Mouse (Mus musculus): ENCODE results near the gene Mark3. TPM values are rescaled to one million over a fixed set of nuclear protein-coding genes. Genes with fewer than 3 reads are reported as not detected.

The Mark3 gene
- total RNA-seq (2021) = 100 to 1,000 TPM; 108 to 110 TPM
- long read RNA-seq, experiment 1, full-length matches to known transcripts = 51 of 74 reads
- long read RNA-seq, experiment 1, partial matches to known transcripts = 8 of 74 reads
- long read RNA-seq, experiment 1, other reads (novel, unspliced or antisense) = 15 of 74 reads
- long read RNA-seq, experiment 2, full-length matches to known transcripts = 64 of 101 reads
- long read RNA-seq, experiment 2, partial matches to known transcripts = 11 of 101 reads
- long read RNA-seq, experiment 2, other reads (novel, unspliced or antisense) = 26 of 101 reads

DNA sequence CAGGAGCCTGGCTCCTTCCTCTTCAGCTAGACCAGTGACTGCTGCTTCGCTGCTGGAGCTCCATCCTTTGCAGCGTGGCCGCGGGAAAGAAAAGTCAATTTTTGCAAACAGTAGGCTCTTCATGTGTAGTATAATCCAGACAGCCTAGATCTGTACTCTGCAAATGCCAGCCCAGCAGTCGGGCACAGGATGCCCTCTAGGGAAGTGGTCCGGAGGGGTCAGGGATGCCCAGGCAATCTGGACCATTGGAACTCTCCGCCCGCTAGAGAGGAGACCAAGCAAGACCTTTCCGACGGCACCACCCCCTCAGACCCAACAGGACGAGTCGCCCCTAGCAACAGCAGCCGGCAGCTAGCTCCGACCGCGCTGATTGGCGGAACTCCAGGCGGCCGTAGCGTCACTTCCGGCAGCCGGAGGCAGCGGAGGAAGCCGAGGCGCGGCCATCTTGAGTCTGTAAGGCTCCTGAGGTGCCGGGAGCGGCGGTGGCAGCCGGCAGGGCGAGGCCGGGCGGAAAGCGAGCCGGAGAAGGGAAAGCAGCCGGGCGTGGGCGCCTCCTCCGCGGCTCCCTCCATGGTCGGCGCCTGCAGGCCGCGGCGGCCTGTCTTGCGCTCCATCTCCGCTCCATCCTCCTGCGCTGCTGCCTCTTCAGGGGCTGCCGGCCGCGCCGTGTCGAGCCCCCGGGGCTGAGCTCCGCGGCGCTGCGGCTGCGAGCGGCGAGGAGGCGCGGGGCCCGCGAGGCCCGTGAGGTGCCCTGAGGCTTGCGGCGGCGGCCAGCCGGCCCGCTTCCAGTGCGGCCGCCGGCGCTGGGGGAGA is at the start of gene Mark3:
Gene Mark3 (plus strand): TSS at position 450 of the 813 bp plus-strand sequence.
- DNase-seq (ENCODE audit: low spot score in 2 of 2) = peak; percentile 98 to 99
- H3K27ac ChIP-seq = peak within 1 kb of the TSS; percentile 98
- peak; percentile 10; the same call in 1 of the 2 replicates for TF ChIP-seq CTCF (conservative IDR thresholded peaks at IDR 0.05)
- peak within 1 kb of the TSS; percentile 74 for H3K4me3 ChIP-seq

DNA sequence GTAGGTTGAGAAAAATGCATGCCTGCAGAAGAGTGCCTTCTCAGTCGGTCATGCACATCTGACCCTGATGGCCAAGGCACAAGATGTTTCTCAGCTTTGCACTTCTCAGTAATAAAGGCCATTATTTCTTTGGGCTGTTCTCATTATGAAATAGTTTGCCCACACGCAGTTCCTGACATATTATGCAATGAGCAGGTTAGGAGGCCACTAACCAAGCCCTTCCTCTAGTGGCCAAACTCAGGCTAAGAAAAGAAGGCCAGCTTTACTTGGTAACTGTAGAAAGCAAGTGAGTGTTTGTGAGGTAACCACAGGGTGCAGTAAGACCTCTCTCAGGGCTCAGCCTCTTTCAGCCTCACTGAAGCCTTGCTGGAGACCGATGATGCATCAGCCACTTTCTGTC is 49.4 kb upstream of the Mark3 start:
- no peak overlapping the region for H3K4me3 ChIP-seq
- TF ChIP-seq CTCF (conservative IDR thresholded peaks at IDR 0.05) = no peak
- H3K27ac ChIP-seq = no peak overlapping the region
- no peak for DNase-seq (ENCODE audit: low spot score in 2 of 2)

DNA sequence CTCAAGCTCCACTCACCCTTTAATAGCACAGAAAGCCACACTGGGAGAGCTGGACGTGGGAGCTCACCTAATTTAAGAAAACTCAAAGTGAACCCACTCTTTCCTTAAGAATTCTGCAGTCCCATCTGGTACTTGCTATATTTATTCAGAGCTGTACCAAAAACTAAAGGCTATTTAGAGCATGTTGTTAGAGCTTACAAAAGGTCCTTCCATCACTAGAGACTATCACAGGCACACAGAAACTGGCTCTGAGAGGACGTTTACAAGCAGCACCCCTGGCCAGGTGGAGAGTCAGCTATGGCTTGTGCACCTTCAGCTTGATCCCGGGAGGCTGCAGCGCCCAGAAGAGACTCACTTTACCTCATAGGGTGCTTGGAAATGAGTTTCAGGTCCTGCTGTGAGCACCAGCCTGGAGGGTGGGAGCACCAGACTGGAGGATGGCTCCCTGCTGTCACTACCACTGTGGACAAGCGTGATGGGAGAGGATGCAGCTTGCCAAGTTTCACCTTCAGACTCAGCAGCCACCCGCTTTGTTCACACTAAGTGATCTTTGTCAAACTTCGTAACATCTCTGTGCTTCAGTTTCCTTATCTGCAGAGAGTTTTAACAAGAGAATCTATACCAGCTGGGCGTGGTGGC is 46.6 kb upstream of the Mark3 start:
- H3K4me3 ChIP-seq = no peak overlapping the region
- H3K27ac ChIP-seq = peak overlapping the region; percentile 48; the same call in 1 of the 2 replicates
- peak in 1 of 2 experiments; percentile 37 for DNase-seq (ENCODE audit: low spot score in 2 of 2)
- TF ChIP-seq CTCF (conservative IDR thresholded peaks at IDR 0.05) = no peak

DNA sequence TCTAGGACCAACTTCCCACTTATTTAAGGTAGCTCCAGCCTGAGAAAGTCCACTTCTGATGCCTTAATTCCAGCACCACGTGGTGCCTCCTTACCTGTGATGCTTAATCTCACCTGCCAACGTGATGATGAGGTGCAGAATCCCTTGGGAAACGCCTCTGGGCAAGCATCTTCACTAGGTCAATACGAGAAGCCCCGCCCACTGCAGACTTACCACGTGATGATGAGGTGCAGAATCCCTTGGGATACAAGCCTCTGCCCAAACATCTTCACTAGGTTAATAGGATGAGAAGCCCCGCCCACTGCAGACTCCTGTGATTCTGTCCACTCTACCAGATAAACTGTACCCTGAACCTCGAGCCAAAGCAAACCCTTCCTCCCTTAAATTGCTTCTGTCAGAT is 45.1 kb upstream of the Mark3 start:
- no peak for DNase-seq (ENCODE audit: low spot score in 2 of 2)
- Histone ChIP-seq H3K4me3 (no peak overlapping the region), H3K27ac (no peak overlapping the region)
- TF ChIP-seq CTCF (conservative IDR thresholded peaks at IDR 0.05) = no peak

DNA sequence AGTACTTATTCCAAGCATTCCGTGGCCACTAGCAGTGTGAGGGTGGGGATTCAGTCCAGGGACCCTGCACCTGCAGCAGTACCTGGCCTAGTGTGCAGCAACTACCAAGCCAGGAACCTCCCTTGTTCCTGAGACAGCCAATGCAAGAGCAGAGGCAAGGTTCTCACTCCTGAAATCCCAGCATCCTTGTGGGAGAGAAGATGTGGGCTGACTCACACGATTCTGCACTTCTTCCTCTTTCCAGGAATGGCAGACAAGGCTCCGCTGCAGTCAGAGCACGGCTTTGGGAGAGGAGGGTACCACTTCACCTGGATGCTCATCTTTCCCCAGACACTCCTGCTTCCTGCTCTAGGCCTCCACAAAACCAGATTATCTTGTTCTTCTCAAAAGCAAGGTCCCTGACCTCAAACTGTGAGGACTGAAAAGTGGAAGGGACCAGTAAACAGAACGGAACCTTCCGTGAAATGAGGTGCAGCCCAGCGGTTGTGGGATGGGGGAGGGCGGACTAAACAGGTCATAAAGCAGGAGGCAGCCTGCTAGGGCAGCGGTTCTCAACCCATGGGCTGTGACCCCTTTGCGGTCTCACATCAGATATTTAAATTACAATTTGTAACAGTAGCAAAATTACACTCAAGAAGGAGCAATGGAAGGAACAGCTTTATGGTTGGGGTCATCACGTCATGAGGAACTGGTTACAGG is 41.1 kb upstream of the Mark3 start:
- Histone ChIP-seq H3K27ac (no peak overlapping the region), H3K4me3 (no peak overlapping the region)
- TF ChIP-seq CTCF (conservative IDR thresholded peaks at IDR 0.05) = no peak
- no peak for DNase-seq (ENCODE audit: low spot score in 2 of 2)

DNA sequence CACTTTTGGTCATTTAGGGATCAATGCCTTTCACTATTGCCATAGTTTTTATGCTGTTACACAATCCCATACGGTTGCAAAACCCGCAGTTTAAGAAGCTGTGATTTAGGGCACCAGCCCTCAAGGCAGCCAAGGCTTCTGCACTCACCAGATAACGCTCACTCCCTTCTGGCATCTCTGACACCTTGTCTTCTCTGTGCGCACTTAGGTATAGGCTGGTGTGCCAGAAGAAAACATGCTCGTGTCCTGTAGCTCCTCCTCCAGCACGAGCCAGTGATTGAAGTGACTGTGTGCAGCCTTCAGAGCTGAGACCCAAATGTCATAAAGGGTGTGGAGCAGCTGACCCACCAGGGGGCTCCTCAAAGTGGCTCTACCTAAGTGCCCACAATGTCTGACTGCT is 39.0 kb upstream of the Mark3 start:
- Histone ChIP-seq H3K4me3 (no peak overlapping the region), H3K27ac (no peak overlapping the region)
- DNase-seq (ENCODE audit: low spot score in 2 of 2) = no peak
- TF ChIP-seq CTCF (conservative IDR thresholded peaks at IDR 0.05) = no peak

DNA sequence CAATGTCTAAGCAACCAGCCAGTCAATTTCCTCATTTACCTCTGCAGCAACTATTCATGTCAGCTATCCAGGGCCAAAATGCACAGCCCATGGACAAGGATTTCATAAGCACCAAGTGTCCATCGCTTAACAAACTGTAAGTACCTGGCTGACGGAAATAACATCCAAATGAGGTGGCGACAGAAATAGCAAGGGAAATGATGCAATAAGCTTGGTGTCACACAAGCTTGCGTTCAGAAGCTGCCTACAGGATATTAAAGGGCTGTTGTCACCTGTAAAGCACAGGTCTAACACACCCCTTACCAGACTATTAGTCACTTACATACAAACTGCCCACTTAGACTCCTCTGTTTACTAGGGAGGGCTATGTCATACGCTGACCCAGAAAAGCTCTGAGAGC is 38.6 kb upstream of the Mark3 start:
- Histone ChIP-seq H3K27ac (peak overlapping the region; percentile 18; the same call in 1 of the 2 replicates), H3K4me3 (no peak overlapping the region)
- TF ChIP-seq CTCF (conservative IDR thresholded peaks at IDR 0.05) = no peak
- DNase-seq (ENCODE audit: low spot score in 2 of 2) = no peak

DNA sequence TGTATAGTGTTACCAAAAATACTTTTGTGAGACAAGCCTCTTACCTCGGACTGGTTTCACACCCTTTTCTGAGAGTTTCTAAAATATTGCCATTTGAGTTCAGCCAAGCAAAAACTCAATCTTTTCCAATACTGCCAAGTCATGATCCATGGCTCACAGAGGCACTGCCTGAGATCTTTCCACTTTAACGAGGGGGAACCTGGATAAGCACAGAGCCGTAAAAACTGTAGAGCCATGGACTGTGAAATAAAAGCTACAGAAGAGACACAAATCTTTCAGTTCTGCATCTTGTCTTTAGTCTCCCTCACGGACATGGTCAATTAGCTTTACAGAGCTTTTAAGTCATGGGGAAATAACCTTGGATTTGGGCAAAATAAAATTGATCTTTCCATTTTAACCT is 37.6 kb upstream of the Mark3 start:
- TF ChIP-seq CTCF (conservative IDR thresholded peaks at IDR 0.05) = no peak
- DNase-seq (ENCODE audit: low spot score in 2 of 2) = no peak
- Histone ChIP-seq H3K4me3 (peak overlapping the region; percentile 81), H3K27ac (peak overlapping the region; percentile 98)

DNA sequence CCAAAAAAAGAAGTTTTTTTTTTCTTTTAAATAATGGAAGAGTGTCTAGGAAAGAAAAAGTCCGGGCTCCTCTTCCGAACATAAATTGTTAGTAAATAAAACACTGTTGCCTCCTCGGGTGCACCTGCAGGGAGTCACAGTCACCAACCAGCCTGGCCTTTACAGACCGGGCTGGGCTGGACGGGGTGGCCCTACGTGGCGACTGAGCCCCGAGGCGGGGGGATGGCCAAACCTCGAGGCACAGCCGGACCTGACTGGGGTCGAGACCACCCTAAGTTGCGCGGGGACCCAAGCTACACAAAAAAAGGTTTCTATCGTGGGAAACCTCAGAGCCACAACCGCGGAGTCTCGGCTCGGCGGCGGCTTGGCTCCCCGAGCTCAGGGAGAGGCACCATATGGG is 37.0 kb upstream of the Mark3 start:
- DNase-seq (ENCODE audit: low spot score in 2 of 2) = peak in 1 of 2 experiments; percentile 44
- TF ChIP-seq CTCF (conservative IDR thresholded peaks at IDR 0.05) = no peak

DNA sequence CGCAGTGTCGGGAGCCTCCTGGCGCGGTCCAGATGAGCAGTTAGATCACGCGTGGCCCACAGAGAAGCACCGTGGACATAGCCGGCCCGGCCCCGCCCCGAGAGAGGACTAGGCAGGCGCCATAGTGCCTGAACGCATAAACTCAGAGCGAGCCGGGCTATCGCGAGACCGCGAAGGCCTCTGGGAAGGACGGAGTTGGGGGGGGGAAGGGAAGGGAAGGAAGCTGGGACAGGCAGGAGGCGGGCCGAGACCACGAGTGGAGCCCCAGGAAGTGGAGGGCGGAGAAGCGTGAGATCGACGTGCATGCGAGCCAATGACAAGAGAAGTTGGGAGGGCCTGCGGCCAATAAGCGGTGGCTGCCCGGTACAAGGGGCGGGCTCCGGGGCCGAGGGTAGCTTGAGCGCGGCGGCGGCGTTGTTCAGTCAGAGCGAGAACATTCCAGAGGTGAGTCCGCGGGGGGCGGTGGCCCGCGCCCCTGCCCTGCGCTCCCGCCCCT is 36.5 kb upstream of the Mark3 start, which contains the start of gene Eif5:
Gene Eif5 (plus strand): TSS at position 221 of the 496 bp plus-strand sequence.
- DNase-seq (ENCODE audit: low spot score in 2 of 2) = peak; percentile 99
- no peak for TF ChIP-seq CTCF (conservative IDR thresholded peaks at IDR 0.05)
- Histone ChIP-seq H3K4me3 (peak within 1 kb of the TSS; percentile 93), H3K27ac (peak within 1 kb of the TSS; percentile 98)

More for the DNA sequence above, 37.0 kb upstream of the Mark3 start:
- Histone ChIP-seq H3K27ac (peak overlapping the region; percentile 98), H3K4me3 (peak overlapping the region; percentile 81)

DNA sequence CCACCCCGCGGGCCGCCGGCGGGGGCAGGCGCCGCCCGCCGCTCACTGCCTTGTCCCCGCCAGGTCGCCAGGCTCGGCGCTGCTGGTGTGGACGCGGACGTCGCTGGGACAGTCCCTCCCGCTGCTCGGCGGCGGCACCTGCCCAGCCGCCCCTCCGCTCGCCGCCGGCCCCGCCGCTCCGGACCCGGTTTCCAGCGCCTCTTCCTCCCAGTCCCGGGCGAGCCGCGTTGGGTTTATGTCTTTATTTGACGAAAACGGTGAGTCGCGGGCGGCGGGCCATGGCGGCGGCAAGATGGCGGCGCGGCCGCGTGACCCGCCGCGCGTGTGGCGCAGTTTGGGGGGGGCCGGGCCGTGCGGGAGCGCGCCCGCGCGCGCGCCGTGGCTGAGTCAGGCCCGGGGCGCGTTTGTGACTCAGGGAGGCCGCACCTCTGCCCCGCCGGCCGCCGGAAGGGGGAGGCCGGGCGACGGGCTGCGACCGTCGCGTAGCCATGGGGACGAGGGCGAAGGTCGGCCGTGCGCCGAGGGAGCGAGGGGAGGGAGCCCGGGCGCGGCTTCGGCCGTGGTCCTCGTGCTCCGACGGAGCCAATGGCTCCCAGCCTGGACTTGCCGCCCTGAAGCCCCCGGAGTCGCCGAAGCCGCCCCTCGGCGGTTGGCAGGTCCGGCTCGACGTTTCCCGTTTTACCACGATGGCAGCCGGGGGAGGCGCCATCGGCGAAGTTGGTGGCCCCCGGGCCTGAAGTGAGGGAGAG is 35.9 kb upstream of the Mark3 start:
- Histone ChIP-seq H3K4me3 (peak overlapping the region; percentile 93), H3K27ac (peak overlapping the region; percentile 98)
- TF ChIP-seq CTCF (conservative IDR thresholded peaks at IDR 0.05) = no peak
- peak; percentile 65 to 79 for DNase-seq (ENCODE audit: low spot score in 2 of 2)

DNA sequence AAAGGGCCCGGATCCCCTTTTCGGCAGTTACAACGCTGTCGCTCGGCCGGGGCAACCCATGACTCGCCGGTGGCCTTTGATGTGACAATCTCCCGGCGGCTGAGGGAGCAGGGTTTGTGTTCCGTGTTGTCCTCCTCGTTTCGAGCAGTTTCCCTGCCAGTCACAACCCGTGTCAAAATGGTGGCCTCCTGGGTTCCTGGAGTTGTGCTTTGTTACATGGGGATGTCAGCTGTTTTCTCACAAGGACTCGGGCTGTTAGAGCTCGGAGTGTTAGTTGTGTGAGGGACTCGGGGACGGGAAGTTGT is 35.3 kb upstream of the Mark3 start:
- TF ChIP-seq CTCF (conservative IDR thresholded peaks at IDR 0.05) = no peak
- peak overlapping the region; percentile 93 for H3K4me3 ChIP-seq
- H3K27ac ChIP-seq = peak overlapping the region; percentile 98
- DNase-seq (ENCODE audit: low spot score in 2 of 2) = no peak
